Mouse (Mus musculus) small intestine, adult 2 months (tissue): ENCODE data around the gene Espnl.

ENCODE experiments used
- CTCF ChIP-seq: fragments of 200-500 bp; IDR thresholded peaks from 2 replicates; pipeline ENCODE4 v1.5.1; 2012; ENCODE audit warnings: low read depth, mild to moderate bottlenecking, control low read depth, inconsistent platforms, low read length, moderate library complexity, mixed read lengths; ENCODE audit not compliant: insufficient replicate concordance, insufficient read length; ENCODE audit errors: extremely low read depth
- POLR2A ChIP-seq: fragments of 200-500 bp; IDR thresholded peaks from 2 replicates; pipeline ENCODE4 v1.6.1; 2012; ENCODE audit warnings: low read depth, mild to moderate bottlenecking, control low read depth, inconsistent platforms, low read length, moderate library complexity

GRCm38 (mm10) chr1:91367295-91367694, 45.4 kb downstream of the Espnl start:
- TF ChIP-seq CTCF, result no peak
- TF ChIP-seq POLR2A, result no peak
